8 mouse cellular contexts compared by ENCODE assay signal in genomic region chr9:57420321-57421120, GRCm38 (mm10). TPM values are rescaled to one million over a fixed set of nuclear protein-coding genes. Genes with fewer than 3 reads are reported as not detected.
DNase-seq lines count a peak whose midpoint lies in the region; ATAC-seq and TF ChIP-seq lines count a peak whose summit lies in the region.

No protein-coding gene starts in this region.

- H3K27ac ChIP-seq in forebrain, postnatal 0 days (ENCODE audit: low read depth, low read length), result peak overlapping the region; percentile 24
- peak overlapping the region; percentile 71 for H3K27ac ChIP-seq in liver, embryonic 16.5 days (ENCODE audit: low read length)
- peak overlapping the region; percentile 73 for H3K27ac ChIP-seq in neural tube, embryonic 15.5 days (replicated peaks)

- 0 out of 2 replicates have a peak, but pooled peaks have one; percentile 7 for TF ChIP-seq CTCF in forebrain, postnatal 0 days (IDR thresholded peaks at IDR 0.05; ENCODE audit: low read depth)

- no peaks in the 10 kb centered on the region; the same call in 1 of the 2 replicates for H3K36me3 ChIP-seq in forebrain, postnatal 0 days (ENCODE audit: insufficient read depth)
- H3K36me3 ChIP-seq in liver, embryonic 16.5 days (ENCODE audit: control insufficient read depth, insufficient read depth), result no peaks in the 10 kb centered on the region
- no peaks in the 10 kb centered on the region for H3K36me3 ChIP-seq in neural tube, embryonic 15.5 days

- ATAC-seq in forebrain, postnatal 0 days, result peak; percentile 86
- peak; percentile 85 for ATAC-seq in liver, embryonic 16.5 days (ENCODE audit: low read depth)
- ATAC-seq in neural tube, embryonic 15.5 days (ENCODE audit: low FRiP score), result peak; percentile 82

- WGBS in forebrain, postnatal 0 days, result 42% methylated on average over 20 of the region's 20 CpGs
- whole genome bisulfite sequencing in liver, embryonic 16.5 days (ENCODE audit: insufficient replicate concordance), result 25% methylated on average over 20 of the region's 20 CpGs
- WGBS in neural tube, embryonic 15.5 days, result 48% methylated on average over 20 of the region's 20 CpGs

- H3K9ac ChIP-seq in forebrain, postnatal 0 days, result no peak overlapping the region; the same call in 1 of the 2 replicates
- H3K9ac ChIP-seq in liver, embryonic 16.5 days (ENCODE audit: low read depth, low read length), result no peak overlapping the region
- no peak overlapping the region for H3K9ac ChIP-seq in neural tube, embryonic 15.5 days (replicated peaks)

- H3K4me2 ChIP-seq in forebrain, postnatal 0 days (ENCODE audit: low read depth), result no peak overlapping the region
- no peak overlapping the region for H3K4me2 ChIP-seq in liver, embryonic 16.5 days (ENCODE audit: low read depth, low read length)
- H3K4me2 ChIP-seq in neural tube, embryonic 15.5 days, result peak overlapping the region; percentile 13; the same call in 1 of the 2 replicates

- intact Hi-C loops in heart, postnatal 25 days (cut with DNase I), result no loop called here

- DNase-seq in CD4-positive helper T cell, adult 2 months (ENCODE audit: low read depth, low spot score), result peak; percentile 45
- DNase-seq in brain, adult 2 months (ENCODE audit: low read depth, low spot score), result peak; percentile 94
- peak; percentile 74 for DNase-seq in forebrain, postnatal 0 days
- peak; percentile 94 for DNase-seq in heart, postnatal 25 days (ENCODE audit: low spot score)
- DNase-seq in layer of hippocampus, adult 18-20 months (ENCODE audit: low spot score in 2 of 2), result peak; percentile 72 to 87
- peak; percentile 43 to 53 for DNase-seq in thymus, adult 18-20 months

- H3K27me3 ChIP-seq in forebrain, postnatal 0 days (ENCODE audit: insufficient read depth, low read length), result no peaks in the 10 kb centered on the region
- no peaks in the 10 kb centered on the region for H3K27me3 ChIP-seq in liver, embryonic 16.5 days (ENCODE audit: control insufficient read depth, insufficient read depth, low read depth, low read length)
- H3K27me3 ChIP-seq in neural tube, embryonic 15.5 days (replicated peaks), result no peaks in the 10 kb centered on the region

- H3K4me3 ChIP-seq in forebrain, postnatal 0 days (ENCODE audit: low read depth, low read length), result no peak overlapping the region
- no peak overlapping the region for H3K4me3 ChIP-seq in liver, embryonic 16.5 days (ENCODE audit: low read depth, low read length)
- H3K4me3 ChIP-seq in neural tube, embryonic 15.5 days (replicated peaks), result no peak overlapping the region

- H3K9me3 ChIP-seq in forebrain, postnatal 0 days (ENCODE audit: low read length), result no peaks in the 10 kb centered on the region
- H3K9me3 ChIP-seq in liver, embryonic 16.5 days (replicated peaks; ENCODE audit: control insufficient read depth, low read length), result no peaks in the 10 kb centered on the region
- no peaks in the 10 kb centered on the region for H3K9me3 ChIP-seq in neural tube, embryonic 15.5 days (replicated peaks)

- H3K4me1 ChIP-seq in forebrain, postnatal 0 days (ENCODE audit: insufficient read depth), result 0 out of 2 replicates have a peak, but pooled peaks cover 4% of the 10 kb centered on the region
- peaks cover 18% of the 10 kb centered on the region for H3K4me1 ChIP-seq in liver, embryonic 16.5 days (ENCODE audit: control insufficient read depth, low read depth, low read length)
- peaks cover 19% of the 10 kb centered on the region for H3K4me1 ChIP-seq in neural tube, embryonic 15.5 days

RNA-seq across cellular contexts. Expression of gene Ppcdc, which starts 19.4 kb away (rescaled TPM):
- total RNA-seq in forebrain, postnatal 0 days (2014; rRNA removed), result 16.2 and 20.5 TPM in 2 replicates
- 14.9 and 18.3 TPM in 2 replicates for polyA plus RNA-seq in forebrain, postnatal 0 days (2015; fragmentation: Nextera tagmentation; extraction: Ambion mirVana)
- total RNA-seq in heart, postnatal 25 days (2021), result 1 to 10 TPM; 7.8 to 8.7 TPM
- total RNA-seq in layer of hippocampus, adult 18-20 months (2021), result 10 to 100 TPM; 16.8 to 17.3 TPM
- polyA plus RNA-seq in liver, embryonic 16.5 days (2015; fragmentation: Nextera tagmentation; extraction: Ambion mirVana), result 9.0 and 10.4 TPM in 2 replicates
- polyA plus RNA-seq in neural tube, embryonic 15.5 days (2015; fragmentation: Nextera tagmentation; extraction: Ambion mirVana), result 18.4 and 22.7 TPM in 2 replicates

RNA-seq across cellular contexts. Expression of gene Scamp5, which starts 47.3 kb away (rescaled TPM):
- total RNA-seq in forebrain, postnatal 0 days (2014; rRNA removed), result 252 and 282 TPM in 2 replicates
- polyA plus RNA-seq in forebrain, postnatal 0 days (2015; fragmentation: Nextera tagmentation; extraction: Ambion mirVana), result 167 and 175 TPM in 2 replicates
- total RNA-seq in heart, postnatal 25 days (2021), result 1 to 10 TPM; 4.9 to 5.1 TPM
- total RNA-seq in layer of hippocampus, adult 18-20 months (2021), result 100 to 1,000 TPM; 381 to 382 TPM
- 7.8 and 7.9 TPM in 2 replicates for polyA plus RNA-seq in liver, embryonic 16.5 days (2015; fragmentation: Nextera tagmentation; extraction: Ambion mirVana)
- 91.1 and 112 TPM in 2 replicates for polyA plus RNA-seq in neural tube, embryonic 15.5 days (2015; fragmentation: Nextera tagmentation; extraction: Ambion mirVana)

Comparison
In these comparisons a context has a peak if more than half of its experiments do, and no peak if none do; other contexts are left out.
1. RNA of gene Scamp5, which starts 47.3 kb away (total RNA-seq): 381 to 382 TPM in layer of hippocampus, adult 18-20 months and 252 to 282 TPM in forebrain, postnatal 0 days; 4.9 to 5.1 TPM in heart, postnatal 25 days; every median in the first group is over 10 times any median in the second.
2. Peak in every context shown above with its lines, with median percentiles within 50 percentile points of each other: DNase-seq, ATAC-seq and H3K27ac ChIP-seq.